Mouse (Mus musculus) heart, embryonic 13.5 days (tissue): ENCODE results near the gene Lyve1. TPM values are rescaled to one million over a fixed set of nuclear protein-coding genes. Genes with fewer than 3 reads are reported as not detected.
"Not testable (repeated sequence)": the region's sequence is repeated elsewhere in the genome, so short reads cannot be mapped to it uniquely, and the experiment has no call there.

ENCODE experiments used
- ATAC-seq: fragments of 200-750 bp; cut with Nextera tagmentation; 2 replicates; pipeline ENCODE4 v1.8.0; 2017; ENCODE audit warnings: moderate TSS enrichment; ENCODE audit not compliant: insufficient number of reproducible peaks, low FRiP score, low TSS enrichment; ENCODE audit errors: extremely low read depth
- H3K27ac ChIP-seq: fragments of 300-500 bp; sonication (generic); replicated peaks from 2 replicates; pipeline ENCODE4 v1.5.1; 2015; ENCODE audit warnings: moderate library complexity, mild to moderate bottlenecking, inconsistent platforms
- H3K27me3 ChIP-seq: fragments of 300-500 bp; sonication (generic); replicated peaks from 2 replicates; pipeline ENCODE4 v1.6.1; 2015; ENCODE audit warnings: mild to moderate bottlenecking, inconsistent platforms
- H3K36me3 ChIP-seq: fragments of 300-500 bp; sonication (generic); 2 replicates; pipeline ENCODE4 v1.6.1; 2015; ENCODE audit warnings: mild to moderate bottlenecking, inconsistent platforms
- H3K4me1 ChIP-seq: fragments of 300-500 bp; sonication (generic); 2 replicates; pipeline ENCODE4 v1.6.1; 2015; ENCODE audit warnings: inconsistent platforms
- H3K4me2 ChIP-seq: fragments of 300-500 bp; sonication (generic); 2 replicates; pipeline ENCODE4 v1.6.1; 2015; ENCODE audit warnings: inconsistent platforms, mild to moderate bottlenecking, moderate library complexity
- H3K4me3 ChIP-seq: fragments of 300-500 bp; sonication (generic); 2 replicates; pipeline ENCODE4 v1.5.1; 2015; ENCODE audit warnings: moderate library complexity, mild to moderate bottlenecking, inconsistent platforms
- H3K9ac ChIP-seq: fragments of 300-500 bp; sonication (generic); 2 replicates; pipeline ENCODE4 v1.6.1; 2015; ENCODE audit warnings: inconsistent platforms, mild to moderate bottlenecking, moderate library complexity
- H3K9me3 ChIP-seq: fragments of 300-500 bp; sonication (generic); 2 replicates; pipeline ENCODE4 v1.6.1; 2016; ENCODE audit warnings: inconsistent platforms
- WGBS: fragments of 180-500 bp; shearing (Covaris S2); methylation state at CpG from one replicate; pipeline ENCODE4 v1.1.7; 2015; ENCODE audit warnings: mixed read lengths; 5-methylcytosine and 5-hydroxymethylcytosine counted together
- polyA plus RNA-seq: library from polyadenylated mRNA; unstranded; fragments of >200 nt; fragmentation: Nextera tagmentation; extraction: Ambion mirVana; gene quantifications from 2 replicates; pipeline ENCODE4 v1.2.1, GENCODE M21; 2015

Gene Lyve1
- 6.2 TPM in 2 replicates for polyA plus RNA-seq

DNA sequence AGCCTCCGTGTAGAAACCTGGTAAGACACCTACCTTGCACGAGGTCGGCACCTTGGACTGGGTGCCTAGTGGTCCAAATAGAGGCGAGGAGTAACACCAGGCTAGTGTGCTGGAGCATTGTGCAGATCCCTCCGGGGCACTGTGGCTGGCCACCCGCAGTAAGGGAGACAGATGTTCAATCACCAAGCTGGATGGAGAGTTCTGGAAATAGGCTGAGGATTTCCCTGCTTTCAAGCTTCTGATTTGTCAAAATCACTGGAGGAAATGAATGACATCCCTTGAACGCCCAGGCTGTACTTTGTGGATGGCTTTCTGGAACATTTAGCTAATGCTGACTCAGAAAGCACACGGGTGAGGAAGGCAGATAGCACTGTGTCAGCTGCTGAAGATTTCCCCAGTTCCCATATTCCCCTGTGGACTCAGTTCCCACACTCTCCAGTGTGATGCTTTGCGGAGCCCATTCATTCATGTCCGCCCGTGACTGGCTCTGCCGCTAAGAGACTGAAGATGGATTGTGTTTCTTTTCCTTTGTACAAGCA, at the start of gene Lyve1:
Gene Lyve1, minus strand, starts transcription at position 489 of the 539 bp plus-strand sequence.
- Histone ChIP-seq H3K4me2 (no peak within 1 kb of the TSS), H3K27me3 (no peaks in the 10 kb centered on the region), H3K9me3 (no peaks in the 10 kb centered on the region), H3K4me3 (no peak within 1 kb of the TSS), H3K9ac (no peak within 1 kb of the TSS), H3K4me1 (peaks cover 18% of the 10 kb centered on the region), H3K27ac (no peak within 1 kb of the TSS), H3K36me3 (no peaks in the 10 kb centered on the region)
- 63% methylated on average over 12 of the region's 12 CpGs for WGBS
- no peak for ATAC-seq

DNA sequence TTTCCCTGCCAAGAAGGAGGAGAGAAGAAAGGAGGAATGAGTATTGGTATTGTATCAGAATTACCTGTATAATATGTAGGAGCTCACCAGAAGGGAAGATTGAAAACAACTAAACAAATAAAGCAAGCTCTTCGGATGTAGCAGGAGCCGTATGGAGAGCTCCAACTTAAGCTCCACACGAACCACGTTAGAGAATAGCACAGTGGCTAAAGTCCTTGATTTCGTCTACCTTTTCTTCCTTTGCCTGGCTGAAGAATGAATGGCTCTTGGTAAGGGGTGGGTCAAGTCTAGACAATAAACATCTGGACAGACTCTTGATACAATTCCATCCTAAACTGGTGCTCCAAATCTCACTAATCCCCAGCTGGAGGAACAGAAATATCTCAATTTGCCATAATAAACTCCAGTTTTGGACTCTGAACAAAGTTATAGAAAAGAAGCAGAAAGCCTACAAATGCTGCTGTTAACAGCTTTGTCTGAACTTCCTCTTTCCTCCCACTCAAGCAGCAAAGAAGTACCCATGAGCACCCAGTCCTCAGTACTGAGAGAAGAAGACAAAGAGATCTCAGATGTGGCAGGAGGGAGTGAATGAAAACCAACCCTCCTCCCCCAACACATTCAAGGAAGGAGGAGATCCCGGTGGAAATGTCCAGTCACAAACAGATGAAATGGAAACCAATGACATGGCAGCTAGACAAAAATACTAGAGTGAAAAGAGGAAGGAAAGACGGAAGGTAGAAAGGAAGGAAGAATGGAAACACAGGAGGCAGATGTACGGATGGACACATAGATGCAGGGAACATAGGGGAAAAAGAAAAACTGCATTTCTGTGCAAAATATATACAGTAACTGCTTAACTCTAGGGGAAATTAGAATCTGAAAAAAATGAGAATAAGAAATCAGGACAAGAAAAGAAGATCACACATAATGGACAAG, 45.4 kb upstream of the Lyve1 start:
- Histone ChIP-seq H3K4me1 (peaks cover 22% of the 10 kb centered on the region), H3K4me2 (no peak overlapping the region), H3K4me3 (no peak overlapping the region), H3K9me3 (no peaks in the 10 kb centered on the region), H3K27ac (no peak overlapping the region), H3K9ac (no peak overlapping the region), H3K36me3 (peaks cover 3% of the 10 kb centered on the region; the same call in 1 of the 2 replicates), H3K27me3 (no peaks in the 10 kb centered on the region)
- WGBS, result 75% methylated on average over 8 of the region's 8 CpGs
- no peak for ATAC-seq

DNA sequence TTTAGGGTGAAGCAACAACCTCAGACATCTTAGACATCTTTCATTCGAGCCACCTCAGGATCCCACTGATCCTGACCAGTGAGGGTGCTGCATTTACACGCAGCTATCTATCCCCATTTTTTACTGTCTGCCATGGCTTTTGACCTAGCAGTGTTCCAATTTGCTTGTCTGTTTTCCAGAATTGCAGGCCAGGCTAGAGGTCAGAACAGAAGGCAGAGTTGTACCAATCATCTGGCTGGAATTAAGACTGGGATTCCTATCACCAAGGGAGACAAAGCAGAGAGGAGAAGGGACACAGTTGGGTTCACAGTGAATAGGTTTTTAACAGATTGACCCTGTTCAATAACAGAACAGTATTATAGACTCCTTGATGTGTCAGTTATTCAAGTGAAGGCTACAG, 43.5 kb upstream of the Lyve1 start:
- Histone ChIP-seq H3K4me1 (peaks cover 38% of the 10 kb centered on the region), H3K4me2 (no peak overlapping the region), H3K4me3 (no peak overlapping the region), H3K27me3 (no peaks in the 10 kb centered on the region), H3K9ac (no peak overlapping the region), H3K36me3 (peaks cover 3% of the 10 kb centered on the region; the same call in 1 of the 2 replicates), H3K27ac (no peak overlapping the region), H3K9me3 (no peaks in the 10 kb centered on the region)
- 82% methylated on average over 2 of the region's 2 CpGs for WGBS
- no peak for ATAC-seq

DNA sequence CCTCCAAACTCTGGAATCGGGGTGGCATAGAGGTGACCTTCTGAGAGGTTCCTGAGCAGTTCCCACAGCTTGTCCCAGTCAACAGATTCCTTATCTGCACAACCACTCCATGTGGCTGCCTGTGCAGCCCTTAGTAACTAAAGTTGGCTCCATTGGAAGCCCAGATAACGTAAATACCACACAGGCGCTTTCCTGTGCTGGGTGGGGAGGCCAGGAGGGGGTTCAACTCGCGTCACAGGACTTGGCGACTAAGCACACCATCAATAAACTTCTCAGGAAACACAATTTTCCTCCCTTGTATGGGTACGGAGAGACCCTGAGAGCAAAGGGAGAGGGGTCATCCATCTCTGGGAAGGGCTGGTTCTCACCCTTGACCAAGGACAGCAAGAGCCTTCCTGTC, 40.2 kb upstream of the Lyve1 start:
- no peak overlapping the region for H3K4me3 ChIP-seq
- peak; percentile 61; the same call in 1 of the 2 replicates for ATAC-seq
- H3K4me2 ChIP-seq, result peak overlapping the region; percentile 33
- H3K9ac ChIP-seq, result peak overlapping the region; percentile 58; the same call in 1 of the 2 replicates
- peaks cover 10% of the 10 kb centered on the region for H3K36me3 ChIP-seq
- H3K9me3 ChIP-seq, result no peaks in the 10 kb centered on the region
- H3K27ac ChIP-seq, result peak overlapping the region; percentile 91
- H3K4me1 ChIP-seq, result peaks cover 38% of the 10 kb centered on the region
- no peaks in the 10 kb centered on the region for H3K27me3 ChIP-seq
- WGBS, result 19% methylated on average over 7 of the region's 7 CpGs

DNA sequence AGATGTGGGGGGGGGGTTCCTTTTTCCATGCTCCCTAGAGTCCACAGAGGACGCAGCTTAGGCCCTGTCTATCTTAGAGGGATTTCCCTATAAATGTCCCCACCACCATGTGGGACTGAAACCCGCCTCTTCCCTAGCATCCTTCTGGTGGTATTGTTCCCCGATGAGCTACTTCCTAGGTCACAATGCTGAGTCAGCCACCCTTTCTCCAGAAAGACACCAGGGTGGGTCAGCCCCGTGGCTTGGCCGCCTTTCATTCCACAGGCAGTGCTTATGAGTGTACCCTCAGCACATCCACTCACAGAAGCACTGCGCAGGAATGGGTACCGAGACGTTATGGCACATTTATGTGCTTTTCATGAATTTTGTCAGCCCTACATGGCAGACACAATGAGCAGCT, 34.2 kb upstream of the Lyve1 start:
- H3K9me3 ChIP-seq, result no peaks in the 10 kb centered on the region
- H3K9ac ChIP-seq, result no peak overlapping the region
- peaks cover 8% of the 10 kb centered on the region; the same call in 1 of the 2 replicates for H3K36me3 ChIP-seq
- H3K27me3 ChIP-seq, result no peaks in the 10 kb centered on the region
- H3K4me1 ChIP-seq, result peaks cover 22% of the 10 kb centered on the region
- H3K4me2 ChIP-seq, result no peak overlapping the region
- no peak overlapping the region for H3K4me3 ChIP-seq
- WGBS, result 86% methylated on average over 8 of the region's 8 CpGs
- no peak for ATAC-seq
- H3K27ac ChIP-seq, result no peak overlapping the region

- ATAC-seq, result no peak
- no peaks in the 10 kb centered on the region for H3K27me3 ChIP-seq
- no peaks in the 10 kb centered on the region for H3K9me3 ChIP-seq
- peaks cover 21% of the 10 kb centered on the region for H3K4me1 ChIP-seq
- no peak overlapping the region for H3K9ac ChIP-seq
- H3K4me3 ChIP-seq, result no peak overlapping the region
- no peak overlapping the region for H3K27ac ChIP-seq
- 82% methylated on average over 7 of the region's 7 CpGs for WGBS
- H3K4me2 ChIP-seq, result no peak overlapping the region
- peaks cover 8% of the 10 kb centered on the region; the same call in 1 of the 2 replicates for H3K36me3 ChIP-seq
Observed at GRCm38 (mm10) chr7:110896453-110896852, 33.4 kb upstream of the Lyve1 start.

DNA sequence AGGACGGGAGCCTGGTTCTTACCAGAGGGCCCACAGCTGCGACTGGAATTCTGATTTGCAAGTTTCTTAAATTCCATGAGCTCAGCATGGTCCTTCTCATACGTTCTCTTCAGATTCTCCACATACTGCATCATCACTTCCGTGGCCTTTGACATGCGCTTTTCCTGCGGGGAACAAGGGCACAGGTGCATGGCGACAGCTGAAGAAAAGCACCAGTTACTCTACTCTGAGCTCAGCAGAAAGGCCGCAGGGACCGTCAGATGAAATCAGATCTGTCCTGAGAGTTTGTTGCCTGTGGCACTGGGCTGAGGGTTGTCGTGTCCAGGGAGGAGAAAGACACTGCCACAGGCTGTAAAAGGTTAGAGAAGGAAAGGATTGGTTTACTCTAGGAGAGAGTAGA, 32.7 kb upstream of the Lyve1 start:
- WGBS, result 79% methylated on average over 10 of the region's 10 CpGs
- not testable (repeated sequence) for H3K4me3 ChIP-seq, H3K9ac ChIP-seq, H3K27ac ChIP-seq, H3K9me3 ChIP-seq, ATAC-seq, H3K36me3 ChIP-seq, H3K27me3 ChIP-seq, H3K4me2 ChIP-seq
- H3K4me1 ChIP-seq, result peaks cover 23% of the 10 kb centered on the region

GRCm38 (mm10) chr7:110894673-110895072, 31.6 kb upstream of the Lyve1 start:
- WGBS, result 85% methylated on average over 9 of the region's 9 CpGs
- peak overlapping the region; percentile 52; the same call in 1 of the 2 replicates for H3K27ac ChIP-seq

DNA sequence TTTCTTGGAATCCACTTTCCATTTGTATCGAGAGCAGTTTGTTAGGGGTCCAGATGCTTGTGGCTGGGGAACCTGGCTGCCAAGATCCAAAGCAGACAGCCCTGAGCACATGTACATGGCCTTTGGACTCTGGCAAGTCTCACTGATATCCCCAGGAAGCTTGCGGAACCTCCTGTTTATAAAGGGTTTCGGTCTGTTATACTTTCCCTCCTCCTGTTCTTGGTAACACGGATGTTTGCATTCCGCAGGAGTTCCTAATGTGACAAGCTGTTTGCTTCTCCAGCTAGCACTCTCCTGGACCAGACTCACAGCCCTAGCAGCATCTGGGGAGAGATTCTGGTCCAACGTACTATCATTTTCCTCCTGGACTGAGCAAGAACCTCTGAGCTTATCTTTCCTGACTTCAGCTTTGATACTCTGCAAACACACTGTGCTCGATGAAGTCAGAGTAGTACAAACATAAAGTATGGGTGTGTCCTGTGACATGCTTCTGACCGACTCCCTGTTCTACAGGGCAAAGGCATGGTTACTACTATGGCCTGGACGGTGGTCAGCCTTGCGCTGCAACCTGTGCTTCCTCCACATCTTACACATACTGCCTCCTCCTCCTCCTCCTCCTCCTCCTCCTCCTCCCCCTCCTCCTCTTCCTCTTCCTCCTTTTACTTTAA, 31.0 kb upstream of the Lyve1 start:
- no peak overlapping the region for H3K4me3 ChIP-seq
- H3K4me1 ChIP-seq, result peaks cover 23% of the 10 kb centered on the region
- H3K27me3 ChIP-seq, result no peaks in the 10 kb centered on the region
- no peaks in the 10 kb centered on the region for H3K9me3 ChIP-seq
- no peak overlapping the region for H3K9ac ChIP-seq
- H3K36me3 ChIP-seq, result peaks cover 6% of the 10 kb centered on the region; the same call in 1 of the 2 replicates
- ATAC-seq, result no peak
- 55% methylated on average over 10 of the region's 10 CpGs for WGBS
- no peak overlapping the region for H3K4me2 ChIP-seq
- H3K27ac ChIP-seq, result peak overlapping the region; percentile 62; the same call in 1 of the 2 replicates

More at GRCm38 (mm10) chr7:110894673-110895072, 31.6 kb upstream of the Lyve1 start:
- H3K36me3 ChIP-seq, result peaks cover 8% of the 10 kb centered on the region; the same call in 1 of the 2 replicates
- H3K4me2 ChIP-seq, result no peak overlapping the region
- H3K9me3 ChIP-seq, result no peaks in the 10 kb centered on the region
- no peak overlapping the region for H3K4me3 ChIP-seq
- H3K4me1 ChIP-seq, result peaks cover 23% of the 10 kb centered on the region
- H3K9ac ChIP-seq, result no peak overlapping the region
- no peak for ATAC-seq
- no peaks in the 10 kb centered on the region for H3K27me3 ChIP-seq

DNA sequence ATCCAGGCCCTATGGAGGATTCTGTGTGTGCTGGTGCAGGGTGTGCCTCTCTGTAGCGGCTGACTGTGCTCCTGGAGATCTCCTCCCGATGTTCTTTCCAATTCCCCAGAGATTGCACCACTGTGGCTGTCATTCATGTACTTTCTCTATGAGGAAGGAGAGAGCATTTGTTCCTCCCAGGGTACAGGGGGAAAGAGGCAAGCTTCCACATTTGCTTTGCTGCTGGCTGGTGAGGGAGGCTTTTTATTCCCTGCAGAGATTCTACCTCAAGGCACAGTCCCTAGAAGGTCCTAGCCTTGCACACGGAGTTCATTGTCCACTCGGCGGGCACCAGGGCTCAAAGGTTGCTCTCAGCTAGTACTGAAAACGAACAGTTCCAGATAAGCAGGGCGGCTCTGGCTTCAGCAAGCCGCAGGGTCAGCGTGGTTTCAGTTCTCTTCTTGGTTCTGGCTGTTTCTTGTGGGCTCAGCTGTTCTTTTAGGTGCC, 28.5 kb upstream of the Lyve1 start:
- 26% methylated on average over 9 of the region's 9 CpGs for WGBS
- Histone ChIP-seq H3K36me3 (no peaks in the 10 kb centered on the region), H3K27ac (no peak overlapping the region), H3K4me3 (no peak overlapping the region), H3K9me3 (no peaks in the 10 kb centered on the region), H3K4me1 (peaks cover 23% of the 10 kb centered on the region), H3K27me3 (no peaks in the 10 kb centered on the region), H3K4me2 (peak overlapping the region; percentile 8), H3K9ac (peak overlapping the region; percentile 58; the same call in 1 of the 2 replicates)
- no peak for ATAC-seq

GRCm38 (mm10) chr7:110881746-110882333, 18.8 kb upstream of the Lyve1 start:
- Histone ChIP-seq H3K27me3 (no peaks in the 10 kb centered on the region), H3K4me2 (no peak overlapping the region), H3K36me3 (peaks cover 5% of the 10 kb centered on the region; the same call in 1 of the 2 replicates), H3K4me1 (peaks cover 25% of the 10 kb centered on the region), H3K9ac (no peak overlapping the region), H3K27ac (no peak overlapping the region), H3K9me3 (no peaks in the 10 kb centered on the region), H3K4me3 (no peak overlapping the region)
- 72% methylated on average over 2 of the region's 2 CpGs for WGBS
- no peak for ATAC-seq
